Mouse (Mus musculus) heart, adult 2 months (tissue): ENCODE measurements around the gene Wdr20. TPM values are rescaled to one million over a fixed set of nuclear protein-coding genes. Genes with fewer than 3 reads are reported as not detected.

Source experiments
- DNase-seq, 2 experiments: peaks; one replicate each; pipeline ENCODE4 v3.0.0; 2021
- H3K27ac ChIP-seq: fragments of 200-600 bp; 2 replicates; pipeline ENCODE4 v1.8.1; 2022
- H3K27me3 ChIP-seq: fragments of 200-500 bp; 2 replicates; pipeline ENCODE4 v1.6.1; 2012; ENCODE audit warnings: mild to moderate bottlenecking, low read length, inconsistent platforms, mixed read lengths; ENCODE audit not compliant: control insufficient read depth, insufficient read depth
- H3K36me3 ChIP-seq: fragments of 200-500 bp; 2 replicates; pipeline ENCODE4 v1.6.1; 2012; ENCODE audit warnings: low read length, inconsistent platforms; ENCODE audit not compliant: control insufficient read depth, insufficient read depth
- H3K4me1 ChIP-seq: fragments of 200-500 bp; 2 replicates; pipeline ENCODE4 v1.6.1; 2011; ENCODE audit warnings: low read length; ENCODE audit not compliant: control insufficient read depth, insufficient read depth
- H3K4me3 ChIP-seq: fragments of 200-600 bp; 2 replicates; pipeline ENCODE4 v1.8.1; 2022
- H3K79me2 ChIP-seq: fragments of 200-500 bp; replicated peaks from 2 replicates; pipeline ENCODE4 v1.6.1; 2012; ENCODE audit warnings: mild to moderate bottlenecking, inconsistent platforms, low read length, moderate library complexity, mixed read lengths; ENCODE audit not compliant: control insufficient read depth, insufficient read depth
- H3K9ac ChIP-seq: fragments of 200-500 bp; 2 replicates; pipeline ENCODE4 v1.6.1; 2012; ENCODE audit warnings: low read depth, mild to moderate bottlenecking, control low read depth, inconsistent platforms, low read length, mixed read lengths
- CTCF ChIP-seq: fragments of 200-600 bp; IDR thresholded peaks from 2 replicates; pipeline ENCODE4 v1.8.1; 2022; ENCODE audit warnings: antibody characterized with exemption, mild to moderate bottlenecking, moderate library complexity
- EP300 ChIP-seq: fragments of 200-500 bp; IDR thresholded peaks from 2 replicates; pipeline ENCODE4 v1.6.1; 2011; ENCODE audit warnings: low read depth, low read length, control low read depth; ENCODE audit not compliant: insufficient read depth
- POLR2A ChIP-seq: fragments of 200-500 bp; IDR thresholded peaks from 2 replicates; pipeline ENCODE4 v1.6.1; 2011; ENCODE audit warnings: mild to moderate bottlenecking, low read depth, low read length, control low read depth; ENCODE audit not compliant: insufficient read depth
- WGBS: fragments of 180-500 bp; shearing (Covaris S2); methylation state at CpG from one replicate; pipeline ENCODE4 v1.1.7; 2018; 5-methylcytosine and 5-hydroxymethylcytosine counted together
- intact Hi-C: fragments of 180-260 bp; cut with DNase I; formaldehyde crosslinking; loops from one replicate; pipeline ENCODE4 v1.15.1; 2025
- polyA plus RNA-seq: library from polyadenylated mRNA; depleted of rRNA; stranded (reverse); fragments of >200 nt; gene quantifications from 2 replicates; pipeline ENCODE4 v1.2.3, GENCODE M21; 2012
- total RNA-seq, 2 experiments: library from RNA; stranded (reverse); gene quantifications; 2 replicates each; pipeline ENCODE4 v1.2.3; 2021

Wdr20 gene
- total and polyA plus RNA-seq, 3 experiments: 14.5 to 30.9 (median 28.6) TPM

DNA sequence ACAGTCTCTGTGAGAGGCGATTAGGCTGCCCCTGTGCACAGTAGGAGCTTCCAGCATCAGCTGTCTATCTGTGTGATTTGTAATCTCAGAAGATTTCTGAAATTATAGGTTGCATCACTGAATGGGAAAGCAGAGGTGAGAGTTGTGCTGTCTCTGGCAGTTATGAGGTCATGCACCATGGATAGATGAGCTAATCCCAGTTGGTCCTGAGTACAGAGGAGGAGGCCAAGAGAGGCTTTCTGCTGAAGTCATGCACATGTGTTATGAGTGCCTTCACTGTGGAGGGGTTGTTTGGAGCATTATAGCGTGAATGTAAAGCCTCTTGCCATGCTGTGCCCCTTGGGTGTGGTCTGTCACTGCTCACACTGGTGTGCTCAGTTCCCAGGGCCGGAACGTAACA lies 52.8 kb downstream of the Wdr20 start:
- H3K27me3 ChIP-seq: no peaks in the 10 kb centered on the region
- H3K36me3 ChIP-seq: no peaks in the 10 kb centered on the region
- WGBS: 92% methylated on average over 4 of the region's 4 CpGs
- TF ChIP-seq CTCF: no peak
- TF ChIP-seq EP300: no peak
- no peak for TF ChIP-seq POLR2A
- H3K9ac ChIP-seq: no peak overlapping the region
- intact Hi-C loops: no loop called here
- H3K4me3 ChIP-seq: no peak overlapping the region
- no peak overlapping the region for H3K27ac ChIP-seq
- peaks cover 6% of the 10 kb centered on the region for H3K79me2 ChIP-seq
- no peak for DNase-seq
- no peaks in the 10 kb centered on the region for H3K4me1 ChIP-seq

DNA sequence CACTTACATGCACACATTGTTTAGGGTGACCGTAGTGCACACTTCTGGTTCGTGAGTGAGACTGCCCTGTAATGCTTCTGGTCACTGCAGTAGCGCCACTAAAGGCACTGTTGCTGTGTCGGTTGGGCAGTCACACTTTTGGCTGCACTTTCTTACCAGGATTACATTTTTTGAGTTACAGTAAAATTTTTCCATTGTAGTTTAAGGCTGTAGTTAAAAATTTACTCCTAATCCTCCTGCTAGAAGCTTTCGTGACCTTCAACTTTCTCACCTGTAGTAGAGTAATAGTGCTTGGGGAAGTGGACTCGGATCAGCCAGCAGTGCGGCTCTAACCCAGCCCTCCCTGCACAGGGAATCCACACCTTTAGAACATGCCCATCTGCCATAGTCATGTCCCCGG lies 53.3 kb downstream of the Wdr20 start:
- intact Hi-C loops: no loop called here
- Histone ChIP-seq H3K9ac (no peak overlapping the region), H3K27me3 (no peaks in the 10 kb centered on the region), H3K79me2 (peaks cover 6% of the 10 kb centered on the region), H3K4me3 (no peak overlapping the region), H3K27ac (no peak overlapping the region), H3K4me1 (no peaks in the 10 kb centered on the region), H3K36me3 (no peaks in the 10 kb centered on the region)
- TF ChIP-seq EP300: no peak
- no peak for TF ChIP-seq CTCF
- no peak for TF ChIP-seq POLR2A
- WGBS: 93% methylated on average over 8 of the region's 8 CpGs
- DNase-seq: no peak

- no peak for DNase-seq
- H3K4me3 ChIP-seq: no peak overlapping the region
- H3K4me1 ChIP-seq: peaks cover 6% of the 10 kb centered on the region
- no peaks in the 10 kb centered on the region for H3K36me3 ChIP-seq
- no peak overlapping the region for H3K27ac ChIP-seq
- no peaks in the 10 kb centered on the region for H3K27me3 ChIP-seq
- WGBS: 70% methylated on average over 6 of the region's 6 CpGs
- TF ChIP-seq CTCF (no peak), EP300 (no peak), POLR2A (no peak)
- H3K9ac ChIP-seq: no peak overlapping the region
- H3K79me2 ChIP-seq: peaks cover 2% of the 10 kb centered on the region
- intact Hi-C loops: no loop called here
These were observed 57.3 kb downstream of the Wdr20 start for GRCm38 (mm10) chr12:110795035-110795434.

DNA sequence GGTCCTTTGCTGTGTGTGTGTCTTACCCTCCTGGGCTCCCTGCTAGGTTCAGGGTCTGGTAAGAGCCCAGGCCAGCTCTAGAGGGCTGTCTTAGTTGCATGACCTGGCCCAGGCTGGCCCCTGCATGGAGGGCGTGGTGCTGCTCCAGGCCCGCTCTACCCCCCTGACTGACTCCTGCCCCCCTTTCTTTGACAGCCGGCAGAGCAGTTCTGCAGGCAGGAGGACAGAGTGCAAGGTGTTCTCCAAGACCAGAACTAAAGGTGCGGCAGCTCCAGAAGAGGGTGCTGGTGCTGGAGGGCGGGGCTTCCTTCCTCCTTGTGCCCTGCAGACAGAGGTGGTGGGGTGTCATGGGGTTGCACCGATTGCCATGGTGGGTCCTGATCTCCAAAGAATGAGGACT lies 59.0 kb downstream of the Wdr20 start:
- no peaks in the 10 kb centered on the region; the same call in 1 of the 2 replicates for H3K79me2 ChIP-seq
- no peak for TF ChIP-seq EP300
- no peaks in the 10 kb centered on the region for H3K36me3 ChIP-seq
- intact Hi-C loops: no loop called here
- no peak for DNase-seq
- H3K4me1 ChIP-seq: peaks cover 6% of the 10 kb centered on the region
- no peak overlapping the region for H3K27ac ChIP-seq
- H3K4me3 ChIP-seq: no peak overlapping the region
- 67% methylated on average over 6 of the region's 6 CpGs for WGBS
- H3K9ac ChIP-seq: no peak overlapping the region
- H3K27me3 ChIP-seq: no peaks in the 10 kb centered on the region

DNA sequence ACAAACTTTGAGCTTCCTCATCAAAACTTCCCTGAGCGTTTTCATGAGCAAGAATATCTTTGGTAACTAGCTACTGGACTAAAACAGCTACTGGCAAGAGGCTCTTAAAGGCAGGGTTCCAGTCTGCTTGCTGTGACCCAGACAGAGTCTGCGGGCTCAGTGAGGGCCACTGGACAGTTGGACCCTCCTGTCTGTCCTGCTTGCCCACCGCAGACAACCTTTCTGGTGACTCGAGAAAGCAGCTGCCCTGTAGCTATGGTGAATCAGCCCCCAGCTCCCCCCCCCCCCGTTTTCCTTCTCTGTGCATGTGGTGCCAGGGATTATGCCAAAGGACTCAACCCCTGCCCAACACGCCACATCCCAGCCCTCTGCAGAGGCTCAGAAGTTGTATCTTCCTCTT lies 59.5 kb downstream of the Wdr20 start:
- Histone ChIP-seq H3K36me3 (no peaks in the 10 kb centered on the region), H3K79me2 (no peaks in the 10 kb centered on the region; the same call in 1 of the 2 replicates), H3K27ac (no peak overlapping the region), H3K9ac (no peak overlapping the region), H3K4me3 (no peak overlapping the region), H3K27me3 (no peaks in the 10 kb centered on the region), H3K4me1 (peaks cover 6% of the 10 kb centered on the region)
- no peak for TF ChIP-seq EP300
- TF ChIP-seq CTCF: no peak
- TF ChIP-seq POLR2A: no peak
- DNase-seq: no peak
- 77% methylated on average over 6 of the region's 6 CpGs for WGBS
- intact Hi-C loops: no loop called here

DNA sequence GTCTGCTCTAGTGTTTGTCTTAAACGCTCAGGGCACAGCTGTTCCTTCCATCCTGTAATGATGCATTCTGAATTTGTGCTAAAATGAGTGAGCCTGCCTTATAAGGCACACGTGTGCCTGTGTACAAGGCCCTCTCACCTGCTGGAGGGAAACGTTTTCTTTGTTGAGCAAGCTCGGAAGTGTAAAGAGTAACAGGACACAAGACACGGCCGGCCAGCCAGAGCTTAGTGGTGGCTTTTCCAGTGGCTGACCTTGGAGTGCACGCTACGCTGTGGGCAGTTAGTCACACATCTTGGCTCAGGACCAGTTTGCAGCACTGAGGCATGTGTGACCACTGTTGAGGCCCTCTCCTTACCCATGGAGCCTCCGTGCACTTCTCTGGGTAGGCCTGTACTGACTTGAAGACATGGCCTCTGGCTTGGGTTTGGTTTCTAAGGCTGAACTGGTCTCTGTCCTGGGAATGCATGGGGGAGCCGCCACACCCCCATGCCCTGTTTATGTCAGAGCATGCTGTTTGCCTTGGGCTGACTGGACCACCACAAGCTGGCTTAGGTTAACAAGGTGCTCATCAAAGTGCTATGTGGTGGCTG lies 60.2 kb downstream of the Wdr20 start:
- Histone ChIP-seq H3K27me3 (no peaks in the 10 kb centered on the region), H3K4me1 (peaks cover 6% of the 10 kb centered on the region), H3K9ac (no peak overlapping the region), H3K36me3 (no peaks in the 10 kb centered on the region), H3K27ac (peak overlapping the region; percentile 9; the same call in 1 of the 2 replicates), H3K4me3 (no peak overlapping the region), H3K79me2 (no peaks in the 10 kb centered on the region; the same call in 1 of the 2 replicates)
- TF ChIP-seq POLR2A (no peak), EP300 (no peak), CTCF (no peak)
- DNase-seq: peak in 1 of 2 experiments; percentile 42
- WGBS: 66% methylated on average over 10 of the region's 10 CpGs
- intact Hi-C loops: no loop called here
